Comparison of ENCODE assay signal across 10 mouse cellular contexts in genomic region chr3:105815236-105815904, GRCm38 (mm10). TPM values are rescaled to one million over a fixed set of nuclear protein-coding genes. Genes with fewer than 3 reads are reported as not detected.
DNase-seq lines count a peak whose midpoint lies in the region; ATAC-seq lines count a peak whose summit lies in the region.
"Had no signal": no experiment of that assay in that cellular context is flagged by ENCODE, and none has a peak within 500 bp of the region (broad histone marks: within the 10 kb centered on the region; RNA-seq: fewer than 3 reads in every experiment).

No protein-coding gene starts in this region.

- no peak for DNase-seq in forebrain, embryonic 11.5 days (ENCODE audit: low spot score)
- DNase-seq in c-Kit-positive CD71-positive TER-119-positive erythroid progenitor cells, embryonic 14.5 days (ENCODE audit: low spot score): peak; percentile 64
- DNase-seq in spleen, postnatal 10 days (ENCODE audit: low spot score in 2 of 2): peak; percentile 41 to 64
- no peak for DNase-seq in urinary bladder, postnatal 10 days (ENCODE audit: low spot score)
- DNase-seq in ovary, postnatal 14 days (ENCODE audit: low spot score): no peak
- DNase-seq in frontal cortex, adult 2 months (ENCODE audit: extremely low spot score in 1 of 2, low spot score in 1 of 2): no peak
- DNase-seq: cerebellum, adult 11-12 months had no signal

- 85% methylated on average over 10 of the region's 10 CpGs for whole genome bisulfite sequencing in forebrain, embryonic 13.5 days
- 88% methylated on average over 10 of the region's 10 CpGs for WGBS in forebrain, embryonic 11.5 days
- 31% methylated on average over 10 of the region's 10 CpGs for WGBS in liver, embryonic 15.5 days (ENCODE audit: insufficient replicate concordance)

- no peak overlapping the region for H3K9ac ChIP-seq in forebrain, embryonic 13.5 days
- no peak overlapping the region for H3K9ac ChIP-seq in forebrain, embryonic 11.5 days (ENCODE audit: low read length)
- no peak overlapping the region for H3K9ac ChIP-seq in liver, embryonic 15.5 days
- H3K9ac ChIP-seq: midbrain, embryonic 12.5 days had no signal

- H3K36me3 ChIP-seq in forebrain, embryonic 13.5 days (ENCODE audit: poor library complexity, severe bottlenecking): no peaks in the 10 kb centered on the region
- no peaks in the 10 kb centered on the region for H3K36me3 ChIP-seq in forebrain, embryonic 11.5 days (ENCODE audit: control insufficient read depth, insufficient read depth, low read length)
- no peaks in the 10 kb centered on the region for H3K36me3 ChIP-seq in liver, embryonic 15.5 days (replicated peaks)
- H3K36me3 ChIP-seq: midbrain, embryonic 12.5 days had no signal

- no peak overlapping the region for H3K27ac ChIP-seq in forebrain, embryonic 13.5 days
- H3K27ac ChIP-seq in forebrain, embryonic 11.5 days (ENCODE audit: low read depth, low read length): no peak overlapping the region
- peak overlapping the region; percentile 82 for H3K27ac ChIP-seq in liver, embryonic 15.5 days (replicated peaks)
- H3K27ac ChIP-seq: midbrain, embryonic 12.5 days had no signal

- H3K4me2 ChIP-seq in forebrain, embryonic 13.5 days: no peak overlapping the region
- H3K4me2 ChIP-seq in forebrain, embryonic 11.5 days (ENCODE audit: low read depth, low read length, severe bottlenecking): no peak overlapping the region
- peak overlapping the region; percentile 43 for H3K4me2 ChIP-seq in liver, embryonic 15.5 days
- H3K4me2 ChIP-seq: midbrain, embryonic 12.5 days had no signal

- ATAC-seq in forebrain, embryonic 13.5 days: 0 out of 2 replicates have a peak, but pooled peaks have one; percentile 30
- no peak for ATAC-seq in forebrain, embryonic 11.5 days (replicated peaks; ENCODE audit: low FRiP score)
- peak; percentile 98 for ATAC-seq in liver, embryonic 15.5 days (ENCODE audit: insufficient read depth)

- no peaks in the 10 kb centered on the region for H3K4me1 ChIP-seq in forebrain, embryonic 13.5 days
- H3K4me1 ChIP-seq in forebrain, embryonic 11.5 days (replicated peaks; ENCODE audit: control insufficient read depth, insufficient read depth, low read length): 0 out of 2 replicates have a peak, but pooled peaks cover 2% of the 10 kb centered on the region
- H3K4me1 ChIP-seq in liver, embryonic 15.5 days (replicated peaks): peaks cover 70% of the 10 kb centered on the region

- no peaks in the 10 kb centered on the region for H3K9me3 ChIP-seq in forebrain, embryonic 13.5 days (replicated peaks)
- H3K9me3 ChIP-seq in forebrain, embryonic 11.5 days (ENCODE audit: control insufficient read depth, low read length): no peaks in the 10 kb centered on the region
- H3K9me3 ChIP-seq in liver, embryonic 15.5 days (replicated peaks): no peaks in the 10 kb centered on the region
- H3K9me3 ChIP-seq: midbrain, embryonic 12.5 days had no signal

- H3K27me3 ChIP-seq in forebrain, embryonic 13.5 days: no peaks in the 10 kb centered on the region
- H3K27me3 ChIP-seq in forebrain, embryonic 11.5 days (ENCODE audit: control insufficient read depth, insufficient read depth, low read length): no peaks in the 10 kb centered on the region
- H3K27me3 ChIP-seq in liver, embryonic 15.5 days: peaks cover 4% of the 10 kb centered on the region; the same call in 1 of the 2 replicates
- H3K27me3 ChIP-seq: midbrain, embryonic 12.5 days had no signal

- no peak overlapping the region for H3K4me3 ChIP-seq in forebrain, embryonic 13.5 days
- no peak overlapping the region for H3K4me3 ChIP-seq in forebrain, embryonic 11.5 days (ENCODE audit: low read depth, low read length)
- H3K4me3 ChIP-seq in liver, embryonic 15.5 days (replicated peaks): no peak overlapping the region
- H3K4me3 ChIP-seq: midbrain, embryonic 12.5 days had no signal

RNA-seq across cellular contexts. Expression of gene Rap1a, which starts 14.2 kb away (rescaled TPM):
- 73.2 and 84.7 TPM in 2 replicates for polyA plus RNA-seq in forebrain, embryonic 13.5 days (2015; fragmentation: Nextera tagmentation; extraction: Ambion mirVana)
- 75.9 and 84.3 TPM in 2 replicates for polyA plus RNA-seq in forebrain, embryonic 11.5 days (2014; fragmentation: Nextera tagmentation; extraction: Ambion mirVana)
- polyA plus RNA-seq in liver, embryonic 15.5 days (2015; fragmentation: Nextera tagmentation; extraction: Ambion mirVana): 87.8 and 106 TPM in 2 replicates
- polyA plus RNA-seq in frontal cortex, adult 2 months (2012; rRNA removed): 55.6 and 59.0 TPM in 2 replicates

RNA-seq across cellular contexts. Expression of gene Adora3, which starts 55.3 kb away (rescaled TPM):
- 0.12 and 0.14 TPM in 2 replicates for polyA plus RNA-seq in forebrain, embryonic 13.5 days (2015; fragmentation: Nextera tagmentation; extraction: Ambion mirVana)
- polyA plus RNA-seq in forebrain, embryonic 11.5 days (2014; fragmentation: Nextera tagmentation; extraction: Ambion mirVana): 0.23 TPM in 1 of 2 replicates, not detected in the other
- 0.64 and 0.82 TPM in 2 replicates for polyA plus RNA-seq in liver, embryonic 15.5 days (2015; fragmentation: Nextera tagmentation; extraction: Ambion mirVana)
- polyA plus RNA-seq in frontal cortex, adult 2 months (2012; rRNA removed): 1.2 and 1.5 TPM in 2 replicates
- polyA plus RNA-seq: midbrain, embryonic 12.5 days had no signal

RNA-seq across cellular contexts. Expression of gene Tmigd3, which starts 55.3 kb away (rescaled TPM):
- not detected in 2 replicates for polyA plus RNA-seq in forebrain, embryonic 13.5 days (2015; fragmentation: Nextera tagmentation; extraction: Ambion mirVana)
- polyA plus RNA-seq in forebrain, embryonic 11.5 days (2014; fragmentation: Nextera tagmentation; extraction: Ambion mirVana): 0.21 TPM in 1 of 2 replicates, not detected in the other
- polyA plus RNA-seq in liver, embryonic 15.5 days (2015; fragmentation: Nextera tagmentation; extraction: Ambion mirVana): 0.24 TPM in 1 of 2 replicates, not detected in the other
- polyA plus RNA-seq in frontal cortex, adult 2 months (2012; rRNA removed): 0.20 TPM in 1 of 2 replicates, not detected in the other
- polyA plus RNA-seq: midbrain, embryonic 12.5 days had no signal

Comparison
In these comparisons a context has a peak if more than half of its experiments do, and no peak if none do; other contexts are left out.
1. DNase-seq: peak in c-Kit-positive CD71-positive TER-119-positive erythroid progenitor cells, embryonic 14.5 days (single experiment) and spleen, postnatal 10 days (2 of 2); none in forebrain, embryonic 11.5 days (single experiment), urinary bladder, postnatal 10 days (single experiment), ovary, postnatal 14 days (single experiment) and frontal cortex, adult 2 months (0 of 2).